Mouse (Mus musculus) frontal cortex, postnatal 10 days (tissue): ENCODE results near the gene Gm20388.

ENCODE experiments used
- DNase-seq, 2 experiments: peaks; one replicate each; pipeline ENCODE4 v3.0.0; 2022; ENCODE audit warnings: low spot score in 2 of 2, mixed read lengths in 1 of 2

Gene Gm20388

DNA sequence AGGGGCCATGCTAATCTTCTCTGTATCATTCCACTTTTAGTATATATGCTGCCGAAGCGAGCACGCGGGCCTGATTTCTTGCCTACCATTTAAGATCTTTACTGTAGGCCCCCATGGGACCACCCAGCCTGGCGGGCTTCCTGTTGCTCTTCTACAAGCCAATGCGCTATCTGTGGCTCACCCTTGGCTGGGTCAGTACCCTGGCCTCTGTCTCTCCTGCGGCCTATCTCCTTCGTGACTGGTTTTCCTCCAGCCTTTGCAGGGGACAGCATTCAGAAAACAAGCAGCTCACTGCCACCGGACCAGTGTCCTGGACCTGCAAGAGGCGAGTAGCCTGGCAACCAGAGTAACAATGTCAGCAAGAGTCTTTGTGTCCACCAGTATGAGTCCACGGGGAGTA is 2610.0 kb downstream of the Gm20388 start:
- no peak for DNase-seq

DNA sequence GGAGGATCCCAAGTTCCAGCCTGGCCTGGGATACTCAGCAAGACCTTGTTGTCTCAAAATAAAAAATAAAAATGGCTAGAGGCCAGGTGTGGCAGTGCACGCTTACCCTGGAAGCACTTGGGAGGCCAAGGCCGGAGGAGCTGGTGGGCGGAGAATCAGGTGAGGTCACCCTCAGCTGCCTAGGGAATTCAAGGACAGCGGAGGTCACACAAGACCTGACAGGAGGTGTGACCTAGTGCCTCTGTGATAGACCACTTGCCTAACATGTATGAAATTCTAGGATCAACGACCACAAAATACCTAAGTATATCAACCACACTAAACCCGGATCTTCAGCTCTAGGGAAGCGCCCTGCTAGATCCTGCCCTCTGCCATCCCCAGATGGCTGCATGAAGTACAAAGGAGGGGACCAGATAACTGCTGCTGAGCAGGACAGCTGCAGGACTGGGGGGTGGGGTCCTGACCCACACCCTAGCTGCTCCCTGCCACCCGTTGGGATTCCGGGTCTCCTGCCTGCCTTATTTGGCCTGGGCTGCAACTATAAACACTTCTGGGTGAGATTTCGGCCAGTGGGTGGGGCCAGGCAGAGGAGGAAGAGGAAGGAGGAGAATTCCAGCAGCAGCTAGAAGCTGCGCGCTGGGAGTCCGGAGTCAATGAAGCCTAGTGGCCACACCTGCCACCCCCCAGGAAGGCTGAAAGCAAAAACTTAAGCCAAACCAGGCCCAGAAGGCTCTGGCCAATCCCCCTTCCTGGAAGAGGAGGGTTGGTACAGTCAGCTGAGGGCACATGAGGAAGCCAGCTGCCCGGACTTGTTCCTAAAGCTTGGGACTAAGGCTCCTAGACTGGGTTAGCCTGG is 2612.4 kb downstream of the Gm20388 start:
- DNase-seq, result no peak

DNA sequence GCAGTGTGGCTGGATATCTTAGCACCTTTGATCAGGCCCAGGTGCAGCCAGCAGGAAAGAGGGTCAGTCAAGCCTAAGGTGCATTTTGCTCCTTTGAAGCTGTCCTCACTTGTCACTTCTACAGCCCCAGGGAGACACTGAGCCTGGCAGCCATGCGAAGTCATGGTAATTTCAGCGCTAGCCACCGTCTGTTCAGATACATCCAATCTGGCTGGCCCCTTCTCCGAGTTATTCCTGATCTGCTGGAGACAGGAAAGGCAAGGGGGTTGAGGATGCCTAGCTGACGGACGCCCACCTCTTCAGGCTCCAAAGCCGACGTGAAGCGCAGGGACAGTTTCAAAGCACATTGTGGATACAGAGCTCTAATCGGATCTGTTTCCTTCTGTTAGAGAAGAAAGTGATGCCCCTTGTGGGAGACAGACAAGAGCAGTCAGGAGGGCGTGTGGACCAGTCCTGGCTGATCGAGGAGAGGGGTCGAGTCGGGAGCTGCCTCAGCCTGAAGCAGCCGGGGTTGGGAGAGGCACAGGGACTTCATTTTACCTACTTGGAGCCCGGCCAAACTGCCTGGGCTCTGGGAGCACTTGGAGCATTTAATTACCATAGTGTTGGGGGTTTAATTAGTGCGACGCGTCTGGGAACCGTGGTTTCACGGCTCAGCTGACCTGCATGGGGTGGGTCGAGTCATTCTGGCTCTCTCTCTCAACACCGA is 2613.2 kb downstream of the Gm20388 start:
- peak; percentile 46 to 53 for DNase-seq

DNA sequence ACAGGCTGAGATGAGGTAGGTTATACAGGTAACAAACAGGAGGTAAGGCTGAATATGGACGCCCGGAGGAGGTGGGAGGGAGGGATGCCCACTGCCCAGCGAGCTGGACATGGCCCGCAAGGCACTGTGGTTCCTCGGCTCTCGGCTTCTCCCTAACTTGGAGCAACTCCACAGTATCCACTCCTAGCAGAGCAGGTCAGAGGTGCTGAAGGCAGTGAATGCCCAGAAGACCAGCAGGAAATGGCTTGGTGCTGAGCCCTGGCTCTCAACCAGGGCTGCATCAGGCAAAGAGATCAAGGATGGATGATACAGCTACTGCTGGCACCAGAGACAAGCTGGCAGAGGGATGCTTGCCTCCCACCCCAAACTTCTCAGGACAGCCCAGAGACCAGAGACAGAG is 2613.9 kb downstream of the Gm20388 start:
- DNase-seq, result no peak

DNA sequence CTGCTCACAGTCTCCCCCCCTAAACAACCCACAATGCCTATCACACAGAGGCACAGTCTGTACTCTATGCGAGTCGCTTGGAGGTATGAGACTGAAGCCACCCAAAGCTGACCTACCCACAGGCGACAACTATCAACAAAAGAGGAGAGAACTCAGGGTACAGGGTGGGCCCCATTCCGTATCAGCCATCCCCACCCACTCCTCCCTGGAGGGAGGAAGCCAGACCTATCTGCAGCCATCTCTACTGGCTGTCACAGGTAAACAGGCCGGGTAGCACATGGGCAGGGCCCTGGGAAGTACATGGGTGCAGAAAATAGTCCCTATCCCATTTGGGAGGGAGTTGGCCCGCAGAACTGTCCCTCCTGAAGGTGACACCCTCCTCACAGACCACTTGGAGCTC is 2614.4 kb downstream of the Gm20388 start:
- no peak for DNase-seq

DNA sequence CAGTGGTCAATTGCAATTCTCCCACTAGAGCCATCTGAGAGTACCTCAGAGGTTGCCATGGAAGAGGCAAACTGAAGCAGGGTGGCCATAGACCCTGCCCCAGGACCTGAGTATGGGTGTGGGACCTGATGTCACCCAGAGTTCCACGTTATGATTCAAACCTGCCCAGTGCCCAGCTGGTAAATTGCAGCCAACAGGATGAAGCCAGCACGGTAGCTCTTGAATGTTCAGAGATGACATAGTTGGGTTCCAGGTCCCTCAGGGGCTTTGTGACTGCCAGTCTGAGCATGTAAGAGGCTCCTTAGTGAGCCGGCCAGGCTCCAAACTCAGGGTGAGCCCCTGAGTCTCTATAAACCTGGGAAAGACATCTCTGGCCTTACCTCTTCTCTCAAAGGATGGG is 2615.4 kb downstream of the Gm20388 start:
- DNase-seq, result no peak

DNA sequence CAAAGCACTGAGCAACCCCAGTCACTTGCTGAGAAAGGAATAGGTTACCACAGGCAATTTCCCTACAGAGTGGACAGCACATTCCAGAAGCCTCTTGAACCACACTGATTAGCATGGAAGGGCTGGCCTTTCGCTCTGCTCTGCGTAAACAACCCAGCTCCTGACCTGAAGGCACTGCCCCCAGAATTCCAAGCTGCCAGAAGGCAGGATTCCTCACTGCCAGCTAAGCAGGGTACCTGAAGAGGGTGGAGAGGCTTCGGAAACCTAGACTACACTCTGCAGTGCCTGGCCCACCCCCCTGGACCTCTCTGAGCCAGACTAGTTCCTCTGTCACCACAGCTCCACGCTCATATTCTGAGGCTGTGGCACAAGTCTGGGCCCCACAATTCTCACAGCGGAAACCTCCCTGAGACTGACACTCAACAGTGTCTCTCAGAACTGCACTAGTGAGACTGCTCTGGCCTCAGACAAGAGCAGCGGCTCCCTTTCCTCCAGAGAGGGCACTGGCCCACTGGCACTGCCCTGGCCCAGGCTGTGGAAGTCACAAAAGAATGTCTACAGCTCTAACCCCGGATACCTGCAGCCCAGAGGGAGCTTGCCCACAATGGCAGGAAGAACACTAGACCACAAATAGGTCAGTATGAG is 2616.0 kb downstream of the Gm20388 start:
- DNase-seq, result no peak

DNA sequence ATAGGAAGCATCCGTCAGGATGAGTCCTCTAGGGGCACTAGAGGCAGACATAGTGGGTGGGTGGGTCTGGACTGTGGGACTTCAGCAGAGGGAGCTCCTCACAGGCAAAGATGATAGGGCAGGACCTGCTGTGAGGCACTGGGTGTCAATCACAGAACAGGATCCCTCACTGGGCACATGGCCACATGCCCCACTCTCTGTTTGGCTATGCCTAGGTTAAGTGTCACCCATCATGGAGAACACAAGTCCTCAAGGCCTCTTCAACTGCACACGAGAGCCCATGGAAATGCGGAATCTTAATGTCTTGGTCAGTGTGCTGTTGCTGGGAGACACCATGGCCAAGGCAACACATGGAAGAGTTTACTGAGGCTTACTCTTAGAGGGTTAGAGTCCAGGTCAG is 2617.3 kb downstream of the Gm20388 start:
- DNase-seq, result no peak

DNA sequence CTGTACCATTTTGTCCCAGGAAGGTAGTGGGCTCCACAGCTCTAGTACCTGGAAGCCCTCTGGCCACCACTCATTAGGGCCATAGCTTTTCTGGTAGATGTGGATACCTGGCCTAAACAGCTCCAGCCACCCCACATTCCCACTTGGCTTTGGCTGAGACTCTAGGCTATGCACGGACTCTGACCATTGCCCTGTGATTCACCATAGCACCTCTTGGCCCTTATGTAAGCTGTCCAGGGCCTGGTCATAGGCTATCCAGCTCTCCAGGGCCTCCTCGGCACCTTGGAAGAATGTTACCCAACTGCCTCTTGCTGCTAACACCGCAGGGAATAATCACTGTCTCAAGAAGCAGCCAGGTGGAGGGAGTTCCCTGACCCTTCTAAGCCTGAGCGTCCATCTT is 2618.5 kb downstream of the Gm20388 start:
- no peak for DNase-seq

DNA sequence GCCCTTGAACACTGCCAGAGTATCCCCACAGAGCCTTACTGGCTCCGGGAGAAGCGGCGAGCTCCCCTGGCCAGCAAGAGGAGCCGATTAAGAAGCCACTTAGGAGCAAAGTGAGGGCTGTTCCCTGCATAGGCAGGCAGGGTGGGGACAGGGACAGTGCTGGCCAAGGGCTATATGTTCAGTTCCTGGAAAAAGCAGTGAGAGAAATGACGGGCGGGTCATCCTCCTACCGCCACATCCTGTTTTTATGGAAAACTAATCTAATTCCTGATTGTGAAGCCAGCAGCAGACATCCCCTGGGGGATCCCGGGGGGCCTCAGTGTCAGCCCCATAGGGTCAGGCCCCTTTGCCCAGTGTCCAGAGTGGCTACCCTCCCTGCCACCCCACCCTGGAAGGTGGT is 2620.7 kb downstream of the Gm20388 start:
- no peak for DNase-seq

DNA sequence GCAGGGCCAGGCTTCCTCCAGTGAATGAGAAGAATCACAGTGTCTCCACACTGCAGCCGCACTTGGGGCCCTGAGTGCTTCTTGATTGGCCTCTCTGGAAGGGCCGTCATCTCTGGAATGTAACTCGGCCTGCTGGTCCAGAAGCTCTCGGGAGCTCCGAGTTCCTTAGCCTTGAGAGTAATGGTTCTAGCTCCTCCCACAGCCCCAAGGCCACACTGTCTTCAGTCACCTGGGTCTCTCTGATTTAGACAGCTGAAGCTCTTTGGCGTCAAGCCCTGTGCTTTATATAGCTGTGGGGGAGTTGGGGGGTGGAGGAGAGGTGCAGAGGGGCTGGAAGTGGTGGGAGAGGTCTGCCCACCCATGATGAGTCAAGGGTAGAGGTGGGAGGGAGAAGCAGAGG is 2626.4 kb downstream of the Gm20388 start:
- no peak for DNase-seq

DNA sequence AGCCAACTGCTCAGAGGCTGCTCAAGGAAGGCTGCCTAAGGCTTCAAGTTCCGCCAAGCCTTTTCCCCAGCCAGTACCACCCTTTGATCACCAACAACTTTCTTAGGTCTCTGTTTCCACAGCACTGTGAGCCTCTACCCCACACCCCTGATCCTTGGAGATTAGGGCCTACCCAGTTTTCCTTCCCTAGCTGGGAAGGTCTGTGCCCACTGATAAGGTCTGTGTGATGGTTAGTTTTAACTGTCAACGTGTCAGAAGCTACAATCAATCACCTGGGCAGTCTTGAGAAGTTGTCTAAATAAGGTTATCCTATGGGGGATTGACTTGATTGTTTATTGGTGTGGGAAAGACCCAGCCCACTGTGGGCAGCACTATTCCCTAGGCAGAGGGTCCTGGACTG is 2627.2 kb downstream of the Gm20388 start:
- DNase-seq, result no peak

DNA sequence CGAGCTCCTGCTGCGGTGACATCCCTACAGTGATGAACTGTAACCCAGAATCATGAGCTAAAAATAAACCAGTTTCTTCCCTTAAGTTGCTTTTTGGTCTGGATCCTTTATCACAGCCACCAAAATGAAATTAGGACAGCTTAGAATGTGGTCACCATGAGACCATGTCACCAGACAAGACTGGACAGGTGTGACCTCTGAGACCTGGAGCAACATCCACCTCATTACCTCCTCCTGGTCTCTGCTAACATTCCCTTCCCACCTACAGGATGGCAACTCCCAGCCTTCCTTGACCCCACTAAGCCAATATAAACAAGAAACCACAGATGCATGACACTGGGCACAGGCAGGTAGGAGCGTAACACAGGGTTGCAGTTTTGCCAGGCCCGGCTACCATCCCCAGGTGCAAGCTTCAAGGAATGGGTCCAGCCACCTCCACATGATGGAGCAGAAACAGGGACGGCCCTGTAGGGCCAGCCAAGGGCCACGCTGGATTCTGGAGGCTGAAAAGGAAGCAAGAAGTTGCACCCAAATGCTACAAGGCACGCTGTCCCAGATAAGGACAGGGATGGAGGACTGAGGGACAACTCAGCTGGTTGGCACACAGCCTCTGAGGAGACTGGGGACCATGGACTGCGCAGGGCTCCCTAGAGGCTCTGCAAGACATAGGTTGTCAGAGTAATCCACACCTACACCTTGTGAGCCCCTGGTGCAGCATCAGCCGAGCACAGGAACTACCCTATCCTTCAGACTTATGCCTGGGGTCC is 2627.9 kb downstream of the Gm20388 start:
- DNase-seq, result no peak

DNA sequence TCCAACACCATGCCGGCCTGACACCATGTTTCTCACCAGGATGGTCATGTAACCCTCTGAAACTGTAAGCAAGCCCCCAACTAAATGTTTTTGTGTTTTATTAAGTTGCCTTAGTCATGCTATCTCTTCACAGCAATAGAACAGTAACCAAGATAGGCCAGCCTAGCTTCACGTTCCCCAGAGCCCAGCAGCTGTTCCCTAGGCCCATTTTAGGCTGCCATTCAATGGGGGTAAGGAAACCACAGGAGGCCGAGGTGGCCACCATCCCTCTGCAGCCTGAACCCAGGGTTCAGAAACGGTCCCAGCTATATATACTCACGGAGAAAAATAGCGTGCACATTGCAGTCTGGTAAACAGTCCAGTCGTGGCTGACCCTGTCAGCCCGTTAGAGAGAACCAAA is 2633.5 kb downstream of the Gm20388 start:
- no peak for DNase-seq

DNA sequence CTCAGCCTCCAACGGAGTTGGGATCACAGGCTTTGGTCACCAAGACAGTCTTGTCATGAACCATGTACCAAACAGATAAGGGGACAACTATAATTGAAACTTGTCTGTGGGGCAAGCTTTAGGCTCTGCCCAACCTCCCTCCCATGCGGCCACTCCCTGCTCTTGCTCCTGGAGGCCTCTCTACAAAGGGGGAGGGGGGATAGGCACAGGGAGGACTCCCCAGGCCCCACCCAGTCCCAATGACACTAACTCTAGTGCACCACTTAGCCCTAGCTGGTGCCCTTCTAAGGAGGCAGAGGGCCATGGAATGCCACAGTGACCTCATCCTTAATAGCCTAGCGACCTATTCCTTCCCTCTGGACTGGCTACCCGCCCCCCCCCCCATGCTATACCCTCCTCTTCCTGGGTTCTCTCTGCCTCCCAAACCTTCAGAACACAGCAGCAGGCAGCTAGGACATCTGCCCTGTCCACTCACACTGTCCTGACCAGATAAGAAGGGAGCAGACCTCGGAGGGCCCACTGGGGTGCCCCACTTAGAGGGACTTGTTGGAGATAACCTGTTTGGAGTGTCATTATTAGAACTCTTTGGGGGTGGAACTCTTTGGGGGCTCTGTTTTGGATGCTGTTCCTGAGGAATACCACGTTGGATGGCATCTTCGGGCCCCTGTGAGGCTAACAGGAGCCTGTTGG is 2635.6 kb downstream of the Gm20388 start:
- no peak for DNase-seq

DNA sequence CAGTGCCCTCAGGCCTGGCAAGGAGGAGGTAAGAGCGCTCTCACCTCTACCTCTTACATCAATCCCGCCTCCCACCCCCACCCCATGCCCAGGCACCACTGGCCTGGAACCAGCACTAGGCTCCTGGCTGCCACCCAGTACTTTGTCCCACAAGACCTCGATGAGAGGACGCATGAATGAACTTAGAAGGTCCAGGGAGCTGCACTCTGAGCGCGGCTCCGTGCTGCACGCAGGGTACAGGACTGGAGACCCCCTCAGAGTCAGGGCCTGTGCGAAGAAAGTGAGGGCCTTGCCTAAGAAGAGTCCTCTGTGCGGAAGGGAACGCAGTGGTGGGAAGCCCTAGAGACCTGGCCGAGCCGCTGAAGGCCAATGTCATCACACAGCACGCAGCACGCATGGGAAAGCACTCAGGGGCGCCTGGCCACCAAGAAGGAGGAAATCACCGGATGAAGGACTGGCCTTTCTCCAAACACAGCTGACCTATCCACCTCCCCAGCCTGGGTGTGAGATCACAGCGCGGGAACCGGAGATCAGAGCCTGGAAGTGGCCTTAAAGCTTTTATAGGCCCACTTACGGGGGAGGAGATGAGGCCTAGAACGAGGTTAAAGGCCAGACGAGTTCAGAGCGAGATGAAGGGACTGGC is 2636.3 kb downstream of the Gm20388 start:
- no peak for DNase-seq

DNA sequence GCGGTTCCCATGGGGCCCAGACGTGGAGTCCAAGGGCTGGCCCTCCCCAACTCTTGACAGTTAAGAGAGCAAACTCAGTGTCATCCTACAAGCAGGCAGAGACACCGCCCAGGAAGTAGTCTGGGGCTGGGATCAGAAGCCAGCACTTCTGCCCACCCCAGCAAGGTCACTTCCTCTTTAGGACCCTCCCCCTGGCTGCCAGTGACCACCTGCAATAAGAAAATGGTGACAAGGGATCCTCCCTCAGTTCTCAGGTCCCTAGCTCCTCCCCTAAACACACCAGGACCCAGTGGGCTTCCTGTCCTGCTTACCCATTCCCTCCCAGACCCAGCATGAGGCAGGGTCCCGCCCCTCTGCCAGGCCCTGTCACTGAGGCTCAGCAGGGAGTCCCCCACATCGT is 2637.2 kb downstream of the Gm20388 start:
- no peak for DNase-seq

DNA sequence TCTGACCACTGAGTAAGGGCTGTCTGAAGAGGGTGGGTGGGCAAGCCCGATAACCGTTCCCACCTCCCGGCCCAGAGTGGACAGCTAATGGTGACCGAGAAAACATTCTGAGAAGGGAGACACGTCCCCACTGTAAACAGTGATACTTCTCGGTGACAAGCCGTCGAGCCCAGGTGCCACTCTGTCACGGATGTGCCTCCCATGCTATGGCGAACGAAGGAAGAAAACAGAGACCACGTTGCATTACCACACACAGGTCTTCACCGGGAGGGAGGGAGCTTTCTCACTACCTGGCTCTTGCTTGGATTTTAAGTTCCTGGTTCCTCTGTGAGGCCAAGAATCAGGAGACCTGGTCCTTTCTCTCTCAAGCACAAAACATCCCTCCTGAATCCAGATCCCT is 2637.7 kb downstream of the Gm20388 start:
- DNase-seq, result no peak

DNA sequence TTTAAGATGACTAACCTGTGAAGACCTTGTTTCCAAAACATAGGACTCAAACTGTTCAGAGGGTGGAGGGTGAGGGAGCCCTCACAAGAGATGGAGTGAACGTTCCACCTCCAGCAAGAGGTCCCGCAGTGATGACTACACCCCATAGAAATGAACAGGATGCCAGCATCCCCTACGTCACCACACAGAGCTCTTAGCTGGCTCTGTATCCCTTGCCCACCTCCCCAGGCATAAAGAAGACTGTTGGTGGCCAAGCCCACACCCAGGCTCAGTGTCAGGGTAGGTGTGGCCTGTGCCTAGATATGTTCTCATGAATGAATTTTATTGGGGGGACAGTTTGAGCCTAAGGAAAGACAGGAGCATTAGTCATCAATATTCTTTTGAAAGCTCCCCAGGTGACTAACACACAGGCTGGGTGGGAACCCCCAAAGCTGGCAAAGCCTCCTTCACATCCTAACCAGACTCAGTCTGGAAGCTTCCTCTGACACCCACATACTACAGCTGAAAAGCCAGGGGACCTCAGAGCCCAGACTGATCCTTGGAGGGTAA is 2638.3 kb downstream of the Gm20388 start:
- DNase-seq, result no peak

DNA sequence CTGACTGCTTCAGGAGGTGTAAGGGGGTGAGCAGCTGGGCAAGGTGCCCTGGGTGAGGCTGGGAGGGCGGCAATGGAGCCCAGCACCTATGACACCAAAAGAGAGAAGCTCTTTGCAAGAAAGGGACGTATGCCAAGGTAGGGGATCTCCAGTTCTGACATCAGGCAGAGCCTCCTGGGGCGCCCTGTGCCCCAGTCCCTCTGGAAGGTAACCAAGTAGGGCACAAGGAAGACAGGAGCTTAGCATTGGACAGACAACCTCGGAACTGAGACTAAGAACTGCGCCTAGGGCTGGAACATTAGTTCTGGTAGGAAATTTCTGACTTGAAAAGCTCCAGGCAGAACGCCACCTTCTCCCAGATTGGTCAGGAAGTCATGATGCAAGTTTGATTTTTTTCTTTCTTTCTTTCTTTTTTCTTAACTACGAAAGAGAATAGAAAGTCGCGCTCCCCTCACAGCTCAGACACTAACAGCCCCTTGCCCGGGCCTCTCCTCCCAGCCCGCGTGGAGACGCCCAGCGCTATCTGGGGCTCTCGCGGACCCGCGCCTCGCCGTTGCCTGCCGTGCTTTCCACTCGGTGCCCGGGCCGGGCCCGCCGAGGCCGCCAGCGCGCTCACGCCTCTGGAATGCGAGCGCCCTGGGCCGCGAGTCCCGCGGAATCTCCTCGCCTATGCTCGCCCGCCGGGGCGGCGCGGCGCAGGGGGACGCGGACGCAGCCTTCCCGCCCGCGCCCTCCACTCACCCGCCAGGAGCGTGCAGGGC is 2639.8 kb downstream of the Gm20388 start:
- no peak for DNase-seq
